Mouse (Mus musculus): ENCODE results near the gene Daam1. TPM values are rescaled to one million over a fixed set of nuclear protein-coding genes. Genes with fewer than 3 reads are reported as not detected.

The Daam1 gene
- polyA plus RNA-seq, 2 experiments from 2014 or later: 1.9 to 2.0 TPM

DNA sequence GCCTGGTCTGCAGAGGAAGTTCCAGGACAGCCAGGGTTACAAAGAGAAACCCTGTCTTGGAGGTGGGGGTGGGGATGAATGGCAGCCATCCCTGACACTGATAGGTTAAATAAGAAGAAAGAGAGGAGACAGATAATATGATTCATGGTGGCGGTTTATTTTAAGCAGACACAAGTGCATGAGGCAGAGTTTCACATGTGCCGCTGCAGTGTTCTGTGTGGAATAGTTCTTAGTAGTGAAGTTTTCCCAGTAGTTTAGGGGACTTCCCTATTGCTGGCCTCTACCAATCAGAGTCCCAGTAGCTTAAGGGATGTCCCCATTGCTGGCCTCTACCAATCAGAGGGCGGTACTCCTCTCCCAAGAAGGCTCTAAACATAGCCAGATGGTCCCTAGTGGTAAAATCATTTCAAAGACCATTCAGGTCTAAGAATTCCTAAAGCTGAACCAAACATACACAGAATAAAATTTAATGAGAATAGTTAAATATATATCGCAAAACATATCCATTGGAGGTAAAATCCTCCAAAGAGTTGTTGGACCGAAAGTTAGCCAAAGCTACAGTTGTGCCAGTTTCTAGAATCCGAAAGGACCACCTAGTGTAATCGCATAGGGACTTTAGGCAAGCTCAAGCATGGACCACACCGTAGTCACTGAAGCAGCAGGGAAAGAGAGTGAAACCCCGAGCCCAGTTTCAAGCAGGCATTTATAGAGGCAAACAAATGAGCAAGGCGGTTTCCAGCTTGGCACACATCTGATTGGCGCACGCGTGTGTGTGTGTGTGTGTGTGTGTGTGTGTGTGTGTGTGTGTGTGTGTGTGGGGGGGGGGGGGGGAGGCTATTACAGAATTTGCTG, 178.4 kb downstream of the Daam1 start:
- no peak for ATAC-seq

DNA sequence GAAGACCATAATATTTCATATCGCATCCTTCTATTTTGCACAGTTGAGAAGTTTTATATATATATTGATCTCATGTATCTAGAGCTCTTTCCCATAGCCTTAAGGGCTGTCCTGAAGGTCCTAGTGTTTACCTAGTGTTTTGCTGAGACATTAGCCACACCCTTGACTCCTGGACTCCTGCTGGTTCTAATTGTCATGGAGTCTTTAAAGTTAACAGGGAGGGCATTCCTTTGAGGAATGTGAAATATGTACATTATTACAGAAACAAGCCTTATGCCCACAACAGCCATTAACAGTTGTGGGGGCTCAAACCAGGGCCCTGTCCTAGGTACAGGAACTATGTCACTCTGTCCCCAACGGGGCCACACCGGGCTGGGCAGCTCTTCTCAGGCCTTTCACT, 180.5 kb downstream of the Daam1 start:
- ATAC-seq: no peak

DNA sequence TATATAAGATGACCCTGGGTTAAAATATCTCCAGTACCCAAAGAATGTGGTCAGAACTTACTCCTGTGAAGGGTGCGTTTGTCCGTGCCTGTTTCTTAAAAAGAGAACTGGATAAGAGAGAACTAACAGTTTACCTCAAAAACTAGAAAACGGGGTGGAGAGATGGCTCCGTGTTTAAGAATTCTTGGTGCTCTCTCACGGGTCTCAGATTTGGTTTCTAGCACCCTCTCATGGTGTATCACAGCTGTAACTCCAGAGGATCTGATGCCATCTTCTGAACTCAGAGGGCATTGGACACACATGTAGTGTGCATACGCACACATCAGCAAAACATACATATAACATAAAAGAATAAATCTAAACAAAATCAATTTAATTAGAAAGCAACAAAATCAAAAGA, 181.2 kb downstream of the Daam1 start:
- no peak for ATAC-seq

DNA sequence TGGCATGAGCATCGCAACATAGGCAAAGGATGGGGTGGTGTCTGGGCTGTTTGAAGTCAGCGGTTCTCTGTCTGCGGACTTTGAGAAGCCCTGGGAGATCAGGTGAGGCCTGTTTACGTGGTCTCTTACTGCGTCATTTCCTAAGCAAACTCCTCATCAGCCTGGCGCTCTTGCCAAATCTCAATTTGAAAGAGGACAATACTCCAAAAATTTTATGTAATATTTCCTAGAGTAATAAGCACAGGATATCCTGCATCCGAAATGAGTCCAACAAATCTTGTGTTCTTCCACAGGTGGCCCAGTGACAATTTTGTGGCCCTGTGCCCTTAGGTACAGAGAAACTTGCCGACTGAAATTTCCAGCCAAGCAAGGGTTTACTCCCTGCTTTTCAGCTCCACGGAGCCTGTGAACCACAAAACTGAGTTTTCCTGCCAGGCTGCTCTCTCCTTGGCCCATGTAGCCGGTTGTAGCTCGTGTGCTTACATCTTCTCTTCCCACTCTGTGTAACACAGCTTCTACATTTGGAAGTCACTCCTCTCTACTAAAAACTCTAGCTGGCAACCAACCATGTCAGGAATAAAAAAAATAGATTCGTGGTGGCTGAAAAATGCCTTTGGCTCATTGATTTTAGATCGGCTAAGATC, 183.0 kb downstream of the Daam1 start:
- ATAC-seq: no peak

DNA sequence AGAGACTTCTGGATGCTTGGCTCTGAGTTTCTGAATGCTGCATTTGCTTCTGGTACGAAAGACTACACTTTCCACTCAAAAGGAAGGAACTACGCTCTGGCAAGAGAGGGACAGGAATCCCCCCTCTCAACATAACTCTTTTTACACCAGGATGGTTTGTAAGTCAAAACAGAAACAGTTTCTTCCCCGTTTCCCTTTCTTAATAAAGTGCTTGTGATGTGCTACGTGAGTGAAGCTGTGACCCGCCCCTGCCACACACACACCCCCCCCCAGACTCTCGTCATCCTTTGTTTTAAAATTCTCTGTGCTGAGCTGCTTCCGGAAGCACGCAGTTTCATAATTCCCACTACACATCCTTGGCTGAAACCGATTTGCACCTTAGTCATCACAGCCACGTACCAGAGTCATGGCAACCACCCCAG, 183.5 kb downstream of the Daam1 start:
- peak; percentile 57 for ATAC-seq

DNA sequence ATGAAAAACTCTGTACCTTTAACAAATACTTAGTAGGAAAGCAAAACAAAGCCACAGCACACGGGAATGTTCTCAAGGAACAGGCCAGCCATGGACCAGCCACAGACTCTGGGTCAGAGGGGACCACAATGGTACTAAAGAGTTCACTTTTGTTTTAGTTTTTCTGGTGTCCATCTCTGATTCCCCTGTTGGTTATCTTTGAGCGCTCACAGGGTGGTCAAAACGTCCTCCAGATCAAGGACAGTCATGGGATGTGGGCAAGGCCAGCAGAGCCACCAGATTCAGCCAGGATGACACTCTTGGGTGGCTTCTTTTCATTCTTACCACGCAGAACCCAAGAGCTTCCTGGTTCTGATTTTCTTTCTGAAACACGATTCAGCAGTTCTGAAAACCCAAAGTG, 184.4 kb downstream of the Daam1 start:
- no peak for ATAC-seq

DNA sequence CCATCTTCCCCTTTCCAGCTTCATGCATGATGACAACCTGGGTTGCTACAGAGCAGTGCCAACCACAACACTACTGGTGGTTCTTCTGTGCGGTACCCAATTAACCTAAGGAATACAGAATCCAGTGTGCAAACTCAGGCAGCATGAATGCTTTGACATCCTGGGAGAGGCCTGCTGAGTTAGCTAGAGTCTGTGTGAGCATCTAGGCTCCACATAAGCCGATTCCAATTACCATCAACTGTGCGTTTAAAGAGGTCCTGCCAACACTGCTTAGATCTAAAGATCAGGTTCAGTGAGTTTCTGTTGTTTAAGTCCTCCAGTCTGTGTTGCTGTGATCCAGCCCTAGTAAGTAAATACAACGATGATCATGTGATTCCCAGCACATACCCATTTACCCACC, 189.4 kb downstream of the Daam1 start:
- ATAC-seq: no peak

DNA sequence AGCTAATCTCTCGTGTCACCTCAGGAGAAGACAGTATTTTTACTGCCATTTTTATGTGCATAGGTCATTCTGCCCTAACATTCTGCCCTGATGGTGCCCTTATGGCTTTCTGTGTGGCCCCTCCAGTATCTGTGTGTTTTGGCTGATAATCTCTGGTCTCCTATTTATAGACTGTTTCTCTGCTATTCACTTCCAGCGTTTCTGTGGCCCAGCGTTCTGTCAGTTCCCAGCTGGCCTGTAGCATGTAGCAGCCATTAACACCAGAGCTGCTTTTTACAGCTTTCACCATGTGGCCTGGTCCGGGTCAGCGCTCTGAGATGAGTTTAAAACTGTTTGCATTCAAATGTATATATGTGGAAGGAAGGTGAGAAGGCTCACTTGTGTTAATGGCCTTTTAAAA, 190.7 kb downstream of the Daam1 start:
- no peak for ATAC-seq

DNA sequence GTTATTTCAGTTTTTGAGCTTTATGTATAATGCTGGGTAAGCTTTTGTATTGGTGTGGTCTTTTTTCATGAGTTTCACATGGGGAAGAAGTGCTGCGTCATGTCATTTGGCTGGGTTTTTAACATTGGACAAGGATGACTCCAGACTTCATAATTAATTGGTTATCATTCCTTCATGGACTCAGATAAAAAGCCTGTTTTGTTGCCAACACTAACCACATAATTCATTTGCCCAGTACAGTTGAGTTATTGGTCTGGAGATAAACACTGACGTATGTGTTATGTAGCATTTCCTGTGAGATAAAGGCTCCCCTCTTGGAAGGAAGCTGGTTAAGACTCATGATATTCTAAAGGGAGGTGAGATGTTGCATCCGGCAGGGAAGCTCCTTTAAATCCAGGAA, 191.9 kb downstream of the Daam1 start:
- ATAC-seq: no peak

DNA sequence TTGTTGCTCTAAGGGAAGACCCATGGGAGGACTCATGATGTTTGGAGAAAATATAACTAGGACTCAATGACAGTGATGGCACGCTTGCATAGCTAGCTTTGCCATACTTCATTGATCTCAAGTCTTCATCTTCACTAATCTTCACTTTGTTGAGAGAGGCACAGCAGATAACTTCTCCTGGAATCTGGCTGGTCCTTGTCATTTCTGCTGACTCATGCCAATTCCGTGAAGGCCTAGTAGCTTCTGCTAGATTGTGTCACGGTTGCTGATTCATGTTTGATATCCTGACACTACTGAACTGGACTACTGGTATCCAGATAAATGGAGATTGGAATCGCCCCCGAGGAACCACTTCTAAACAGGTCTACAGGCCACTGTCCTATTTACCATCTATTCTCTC, 192.7 kb downstream of the Daam1 start:
- ATAC-seq: no peak

DNA sequence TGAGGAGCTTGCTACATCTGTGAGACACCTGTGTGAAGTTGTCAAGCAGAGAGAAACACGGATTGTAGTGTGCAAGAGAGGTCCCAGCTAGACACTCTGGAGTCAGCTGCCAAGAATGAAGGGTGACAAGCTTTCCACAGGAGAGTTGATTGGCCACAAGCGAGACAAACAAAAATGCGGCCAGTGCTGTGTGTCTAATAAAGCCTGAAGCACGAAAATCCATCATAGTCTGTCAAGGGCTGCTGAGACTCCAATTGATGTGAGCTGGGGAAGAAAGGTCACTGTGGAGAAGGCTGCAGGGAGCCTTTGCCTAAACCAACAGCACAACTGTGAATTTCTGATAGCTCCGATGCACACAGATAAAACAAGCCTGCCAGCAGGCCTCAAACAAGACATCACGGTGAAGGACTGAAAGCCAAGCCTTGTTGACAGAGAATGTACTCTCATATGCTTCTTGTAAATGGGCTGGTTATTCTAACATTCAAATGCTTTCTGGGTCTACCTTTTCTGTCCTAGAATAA, 194.5 kb downstream of the Daam1 start:
- no peak for ATAC-seq

DNA sequence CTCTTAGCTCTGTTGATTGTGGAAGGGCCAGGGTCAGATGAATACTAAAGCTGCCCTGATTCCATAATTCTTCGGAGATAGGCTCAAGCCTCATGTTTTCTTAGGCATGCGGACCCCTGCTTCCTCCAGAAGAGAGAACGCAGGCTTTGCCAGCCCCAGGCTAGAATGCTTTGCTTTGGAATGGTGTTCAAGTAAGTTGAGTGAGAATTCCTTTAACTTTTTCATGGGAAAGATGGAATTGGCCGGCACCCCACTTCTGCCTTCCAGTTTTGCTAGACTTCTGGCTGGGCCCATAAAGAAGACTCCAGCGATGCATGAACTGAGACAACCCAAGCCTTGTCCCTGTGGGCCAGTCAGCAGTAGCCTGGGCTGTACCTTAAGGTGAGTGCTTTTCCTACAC, 200.3 kb downstream of the Daam1 start:
- no peak for ATAC-seq

DNA sequence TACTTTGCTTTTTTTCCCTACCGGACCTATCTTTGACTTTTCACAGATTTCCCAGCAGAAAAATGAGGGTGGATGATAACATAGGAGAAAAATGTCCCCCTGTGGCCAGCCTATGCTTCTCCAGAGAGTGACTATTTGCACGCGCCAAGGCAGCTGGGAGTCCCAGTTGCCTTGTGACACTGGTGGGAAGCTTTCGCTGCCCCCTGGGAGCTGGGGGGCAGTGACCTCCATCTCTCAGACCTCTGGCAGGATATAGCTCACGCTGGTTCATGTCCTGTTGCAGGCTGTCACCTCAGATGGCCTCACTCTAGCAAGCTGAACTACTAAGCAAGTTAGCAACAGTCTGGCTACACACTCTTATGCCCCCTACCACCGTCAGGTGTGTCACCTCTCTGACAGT, 200.9 kb downstream of the Daam1 start:
- no peak for ATAC-seq

DNA sequence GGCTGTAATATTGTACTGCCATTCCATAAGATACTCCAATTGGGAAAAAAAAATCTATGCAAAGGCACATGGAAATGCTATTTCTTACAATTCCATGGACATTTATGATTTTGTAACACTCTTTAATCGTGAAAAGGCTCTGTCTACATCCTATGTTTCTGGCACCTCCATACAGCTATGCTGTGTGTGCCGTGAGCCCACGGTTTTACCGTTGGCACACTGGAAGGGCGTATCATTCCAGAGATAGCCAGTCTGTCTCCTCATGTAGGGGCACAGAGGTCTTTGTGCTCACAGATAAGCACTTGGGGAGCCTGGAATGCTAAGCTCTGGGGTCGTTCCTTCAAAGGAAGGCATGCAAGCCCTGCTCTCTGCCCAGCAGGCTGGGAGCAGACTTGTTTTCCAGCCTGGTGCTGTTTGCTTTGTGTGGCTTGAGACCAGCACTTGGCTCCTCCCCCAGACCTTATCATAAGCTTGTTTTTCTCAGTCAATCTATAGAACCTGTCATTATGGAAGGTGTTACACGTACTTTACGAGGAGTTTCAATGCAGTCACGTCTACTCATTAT, 205.3 kb downstream of the Daam1 start:
- no peak for ATAC-seq

DNA sequence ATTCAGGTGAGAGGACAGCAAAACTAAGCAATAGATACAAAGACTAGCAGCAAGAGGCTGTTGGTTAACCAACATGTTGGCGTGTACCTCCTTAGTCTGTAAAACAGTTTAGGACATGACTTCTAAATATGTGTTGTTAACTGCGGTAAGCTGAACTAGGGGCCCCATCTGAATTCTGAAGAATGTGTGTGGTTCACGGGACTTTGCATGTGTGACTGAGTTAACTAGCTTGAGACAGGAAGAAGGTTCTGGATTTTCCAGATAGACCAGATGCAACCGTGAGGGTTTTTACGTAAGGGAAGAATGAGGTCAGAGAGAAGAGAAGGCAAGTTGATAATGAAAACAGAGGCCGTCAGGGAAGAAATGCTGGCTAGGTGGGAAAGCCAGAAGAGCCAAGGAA, 206.2 kb downstream of the Daam1 start:
- ATAC-seq: no peak

DNA sequence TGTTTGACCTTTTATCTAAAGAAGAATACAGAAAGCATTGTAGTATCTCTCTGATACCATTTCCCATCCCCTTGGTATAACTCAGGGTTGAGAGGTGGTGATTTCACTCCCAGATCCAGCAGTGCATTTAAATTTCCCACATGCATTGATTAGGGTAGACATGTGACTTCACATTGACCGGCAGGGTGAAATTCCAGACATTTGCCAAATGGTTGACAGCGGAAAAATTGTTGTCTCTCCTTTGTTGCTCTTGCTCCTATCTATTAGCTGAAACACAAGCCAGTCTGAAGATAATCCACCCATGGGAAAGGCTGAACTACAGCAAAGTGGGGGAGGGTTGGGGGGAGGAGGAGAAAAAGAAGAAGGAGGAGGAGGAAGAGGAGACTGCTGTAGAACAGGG, 208.0 kb downstream of the Daam1 start:
- ATAC-seq: no peak

DNA sequence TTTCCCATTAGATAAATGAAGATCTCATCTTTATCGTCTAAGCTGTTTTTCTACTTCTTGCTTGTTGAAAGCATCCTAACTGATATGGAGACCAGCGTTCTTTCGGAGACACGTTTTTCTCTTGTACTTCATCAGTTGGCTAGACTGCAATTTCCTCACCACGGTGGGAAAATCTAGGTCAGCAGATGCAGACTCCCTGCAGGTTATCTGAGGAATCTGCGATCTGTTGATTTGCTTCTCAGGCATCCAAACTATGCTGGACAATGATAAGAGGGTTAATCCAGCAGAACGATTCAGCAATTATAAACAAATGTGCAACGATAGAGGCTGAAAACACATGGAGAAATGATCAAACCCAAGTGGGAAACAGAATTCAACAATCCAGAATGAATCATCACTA, 208.6 kb downstream of the Daam1 start:
- ATAC-seq: no peak

DNA sequence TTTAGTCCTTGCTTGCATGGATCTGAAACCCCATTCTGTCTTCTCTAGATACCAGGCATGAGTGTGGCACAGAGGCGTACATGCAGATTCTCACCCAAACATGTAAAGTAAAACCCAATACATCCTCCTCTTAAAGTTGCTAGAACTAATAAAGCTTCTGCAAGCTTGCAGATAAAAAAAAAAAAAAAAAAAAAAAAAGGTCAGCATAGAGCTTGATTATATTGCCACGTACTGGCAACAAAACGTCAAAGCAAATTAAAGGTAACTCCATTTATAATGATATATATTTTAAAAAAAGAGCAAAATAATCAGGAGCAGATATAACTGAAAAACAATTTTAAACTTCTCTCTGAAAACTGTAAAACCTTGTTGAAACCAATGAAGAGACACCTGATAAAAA, 210.4 kb downstream of the Daam1 start:
- ATAC-seq: no peak

Other genes with a start within 250 kb of the Daam1 start
- not detected for gene Gpr135, start 240.0 kb downstream of the Daam1 start, polyA plus RNA-seq (2017; shearing (Covaris generic))

Measured in activated CD4-positive, CD25-positive, alpha-beta regulatory T cell, adult 4 months (primary cell).